Mouse (Mus musculus) testis, adult 2 months (tissue): Measurements from ENCODE around the gene Apoa5.

Source experiments
- CTCF ChIP-seq: fragments of 200-500 bp; IDR thresholded peaks from 2 replicates; pipeline ENCODE4 v1.5.1; 2012; ENCODE audit warnings: low read depth, mild to moderate bottlenecking, inconsistent platforms, low read length, moderate library complexity; ENCODE audit not compliant: control insufficient read depth, insufficient read depth, insufficient replicate concordance
- POLR2A ChIP-seq: fragments of 200-500 bp; IDR thresholded peaks from 2 replicates; pipeline ENCODE4 v1.6.1; 2012; ENCODE audit warnings: low read depth, mild to moderate bottlenecking, inconsistent platforms, low read length, moderate library complexity; ENCODE audit not compliant: control insufficient read depth

- no peak for TF ChIP-seq POLR2A
- TF ChIP-seq CTCF = no peak
These were observed 44.3 kb upstream of the Apoa5 start for GRCm38 (mm10) chr9:46224101-46224500.
